Mouse (Mus musculus): ENCODE results near the gene Acsm5. TPM values are rescaled to one million over a fixed set of nuclear protein-coding genes. Genes with fewer than 3 reads are reported as not detected.

Gene Acsm5
- not detected in 2 replicates for polyA plus RNA-seq (2016; fragmentation: Nextera tagmentation; extraction: Ambion mirVana)

DNA sequence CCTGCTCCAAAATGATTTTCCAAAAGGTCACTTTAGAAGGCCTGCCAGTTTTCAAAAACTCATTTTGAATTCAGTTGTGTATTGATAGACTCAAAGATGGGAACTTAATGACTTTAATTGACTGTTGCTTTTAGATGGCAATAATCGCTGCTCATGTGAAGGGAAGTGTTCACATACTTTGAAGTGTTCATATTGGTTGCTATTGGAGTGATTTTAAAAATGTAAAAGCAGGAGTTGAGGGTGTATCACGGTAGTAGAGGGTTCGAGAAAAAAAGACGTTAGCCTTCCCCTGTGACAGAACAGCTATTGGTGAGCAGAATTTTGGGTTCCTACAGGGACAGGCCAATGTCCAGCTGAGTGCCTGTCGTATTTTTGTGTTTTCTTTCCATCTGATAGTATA is at the start of gene Acsm5:
Acsm5 (plus strand) TSS at position 301 of the 400 bp plus-strand sequence.
- 56% methylated on average over 5 of the region's 5 CpGs for WGBS (ENCODE audit: insufficient replicate concordance)
- no peak for ATAC-seq
- H3K4me2 ChIP-seq = no peak within 1 kb of the TSS
- H3K9ac ChIP-seq = no peak within 1 kb of the TSS
- H3K4me1 ChIP-seq = no peaks in the 10 kb centered on the region
- no peak within 1 kb of the TSS for H3K4me3 ChIP-seq
- H3K27me3 ChIP-seq (replicated peaks) = no peaks in the 10 kb centered on the region
- H3K36me3 ChIP-seq = no peaks in the 10 kb centered on the region
- H3K27ac ChIP-seq = no peak within 1 kb of the TSS
- H3K9me3 ChIP-seq (replicated peaks) = no peaks in the 10 kb centered on the region

- ATAC-seq = no peak
- H3K9me3 ChIP-seq (replicated peaks) = no peaks in the 10 kb centered on the region
- no peak overlapping the region for H3K27ac ChIP-seq
- WGBS (ENCODE audit: insufficient replicate concordance) = 64% methylated on average over 33 of the region's 33 CpGs
- H3K36me3 ChIP-seq = no peaks in the 10 kb centered on the region
- no peak overlapping the region for H3K9ac ChIP-seq
- no peaks in the 10 kb centered on the region for H3K4me1 ChIP-seq
- H3K27me3 ChIP-seq (replicated peaks) = no peaks in the 10 kb centered on the region
- no peak overlapping the region for H3K4me3 ChIP-seq
- no peak overlapping the region for H3K4me2 ChIP-seq
Observed at GRCm38 (mm10) chr7:119476500-119477389, 42.5 kb upstream of the Acsm5 start.

DNA sequence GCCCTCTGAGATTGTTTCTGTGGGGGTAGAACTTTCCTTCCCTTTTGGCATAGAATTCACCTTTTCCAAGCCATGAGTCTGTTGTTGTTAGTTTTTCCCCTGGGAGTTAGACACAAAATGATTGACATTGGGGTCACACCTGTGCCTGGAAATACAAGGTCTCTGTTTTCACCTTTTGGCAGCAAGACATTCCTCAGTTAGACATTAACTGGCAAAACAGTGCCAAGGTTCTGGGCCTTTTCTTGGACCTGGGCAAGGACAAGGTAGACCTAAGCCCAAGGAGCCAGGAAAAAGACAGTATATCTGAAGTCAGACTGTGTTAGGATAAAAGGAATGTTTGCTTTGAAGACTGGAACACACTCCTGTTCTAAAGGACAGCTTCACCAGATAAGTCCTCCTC is 40.0 kb upstream of the Acsm5 start, which contains the start of gene Umod:
Umod (minus strand) TSS at position 27 of the 400 bp plus-strand sequence.
- ATAC-seq = no peak

GRCm38 (mm10) chr7:119484154-119484553 is 35.1 kb upstream of the Acsm5 start:
- Histone ChIP-seq H3K36me3 (no peaks in the 10 kb centered on the region), H3K27me3 (replicated peaks) (no peaks in the 10 kb centered on the region), H3K9ac (no peak overlapping the region), H3K4me1 (no peaks in the 10 kb centered on the region), H3K27ac (no peak overlapping the region), H3K9me3 (replicated peaks) (no peaks in the 10 kb centered on the region), H3K4me3 (no peak overlapping the region), H3K4me2 (no peak overlapping the region)
- ATAC-seq = no peak
- WGBS (ENCODE audit: insufficient replicate concordance) = 67% methylated on average over 4 of the region's 4 CpGs

More for the DNA sequence above, 40.0 kb upstream of the Acsm5 start, which contains the start of gene Umod:
- Histone ChIP-seq H3K4me3 (no peak within 1 kb of the TSS), H3K9me3 (replicated peaks) (no peaks in the 10 kb centered on the region), H3K4me1 (no peaks in the 10 kb centered on the region), H3K27ac (no peak within 1 kb of the TSS), H3K9ac (no peak within 1 kb of the TSS), H3K36me3 (no peaks in the 10 kb centered on the region), H3K4me2 (no peak within 1 kb of the TSS), H3K27me3 (replicated peaks) (no peaks in the 10 kb centered on the region)

GRCm38 (mm10) chr7:119486683-119487082 is 32.6 kb upstream of the Acsm5 start:
- Histone ChIP-seq H3K27me3 (replicated peaks) (no peaks in the 10 kb centered on the region), H3K9me3 (replicated peaks) (no peaks in the 10 kb centered on the region), H3K4me2 (no peak overlapping the region), H3K36me3 (no peaks in the 10 kb centered on the region), H3K9ac (no peak overlapping the region), H3K4me1 (no peaks in the 10 kb centered on the region), H3K27ac (no peak overlapping the region), H3K4me3 (no peak overlapping the region)
- ATAC-seq = no peak
- 56% methylated on average over 5 of the region's 5 CpGs for WGBS (ENCODE audit: insufficient replicate concordance)

- Histone ChIP-seq H3K4me1 (no peaks in the 10 kb centered on the region), H3K36me3 (no peaks in the 10 kb centered on the region), H3K4me2 (no peak overlapping the region), H3K4me3 (no peak overlapping the region), H3K27me3 (replicated peaks) (no peaks in the 10 kb centered on the region), H3K9me3 (replicated peaks) (no peaks in the 10 kb centered on the region), H3K9ac (no peak overlapping the region), H3K27ac (no peak overlapping the region)
- 65% methylated on average over 4 of the region's 4 CpGs for WGBS (ENCODE audit: insufficient replicate concordance)
- no peak for ATAC-seq
Observed at GRCm38 (mm10) chr7:119490041-119490780, 29.1 kb upstream of the Acsm5 start.

DNA sequence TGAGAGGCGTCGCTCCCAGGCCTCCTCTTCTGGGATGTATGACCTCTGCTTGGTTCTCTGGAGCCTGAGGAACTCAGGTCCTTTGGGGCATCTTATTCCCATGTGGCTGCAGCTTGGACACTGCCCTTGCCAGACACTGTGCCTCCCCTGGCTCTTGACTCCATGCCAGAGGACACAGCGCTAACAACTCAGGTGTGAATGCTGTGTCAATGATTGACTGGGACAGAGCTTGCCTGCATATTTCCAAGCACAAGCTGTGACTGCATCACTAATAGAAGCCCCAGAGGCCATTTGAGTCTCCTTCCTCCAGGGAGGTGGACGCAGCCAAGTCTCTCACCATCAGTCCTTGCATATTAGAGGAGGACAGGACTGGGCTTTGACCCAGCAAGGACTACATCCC is 8.1 kb upstream of the Acsm5 start:
- ATAC-seq = no peak
- H3K9me3 ChIP-seq (replicated peaks) = no peaks in the 10 kb centered on the region
- H3K9ac ChIP-seq = no peak overlapping the region
- no peaks in the 10 kb centered on the region for H3K36me3 ChIP-seq
- H3K4me3 ChIP-seq = no peak overlapping the region
- H3K4me2 ChIP-seq = no peak overlapping the region
- no peak overlapping the region for H3K27ac ChIP-seq
- H3K4me1 ChIP-seq = no peaks in the 10 kb centered on the region
- WGBS (ENCODE audit: insufficient replicate concordance) = 77% methylated on average over 4 of the region's 4 CpGs
- no peaks in the 10 kb centered on the region for H3K27me3 ChIP-seq (replicated peaks)

DNA sequence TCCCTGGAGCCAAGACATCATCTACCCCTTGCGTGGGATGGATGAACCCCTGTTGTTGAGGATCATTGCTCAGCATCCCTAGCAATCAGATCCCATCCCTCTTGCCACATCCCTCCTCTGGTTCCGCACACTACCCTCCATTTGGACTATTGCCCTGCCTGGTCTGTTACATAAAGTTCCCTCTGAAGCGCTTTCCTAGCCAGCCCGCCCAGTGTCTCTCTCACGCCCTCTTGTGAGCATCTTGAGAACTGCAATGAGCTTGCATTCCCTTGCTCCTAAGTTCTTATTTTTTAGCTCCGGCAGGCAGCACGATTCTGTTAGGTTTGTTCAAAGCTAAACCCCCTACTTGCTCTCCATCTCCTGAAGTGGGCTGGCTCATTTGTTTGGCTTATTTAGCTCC is 6.2 kb upstream of the Acsm5 start:
- no peak overlapping the region for H3K4me3 ChIP-seq
- H3K4me1 ChIP-seq = no peaks in the 10 kb centered on the region
- no peak overlapping the region for H3K9ac ChIP-seq
- whole genome bisulfite sequencing (ENCODE audit: insufficient replicate concordance) = 33% methylated on average over 7 of the region's 7 CpGs
- no peaks in the 10 kb centered on the region for H3K9me3 ChIP-seq (replicated peaks)
- no peaks in the 10 kb centered on the region for H3K36me3 ChIP-seq
- no peaks in the 10 kb centered on the region for H3K27me3 ChIP-seq (replicated peaks)
- no peak overlapping the region for H3K4me2 ChIP-seq
- no peak overlapping the region for H3K27ac ChIP-seq
- no peak for ATAC-seq

DNA sequence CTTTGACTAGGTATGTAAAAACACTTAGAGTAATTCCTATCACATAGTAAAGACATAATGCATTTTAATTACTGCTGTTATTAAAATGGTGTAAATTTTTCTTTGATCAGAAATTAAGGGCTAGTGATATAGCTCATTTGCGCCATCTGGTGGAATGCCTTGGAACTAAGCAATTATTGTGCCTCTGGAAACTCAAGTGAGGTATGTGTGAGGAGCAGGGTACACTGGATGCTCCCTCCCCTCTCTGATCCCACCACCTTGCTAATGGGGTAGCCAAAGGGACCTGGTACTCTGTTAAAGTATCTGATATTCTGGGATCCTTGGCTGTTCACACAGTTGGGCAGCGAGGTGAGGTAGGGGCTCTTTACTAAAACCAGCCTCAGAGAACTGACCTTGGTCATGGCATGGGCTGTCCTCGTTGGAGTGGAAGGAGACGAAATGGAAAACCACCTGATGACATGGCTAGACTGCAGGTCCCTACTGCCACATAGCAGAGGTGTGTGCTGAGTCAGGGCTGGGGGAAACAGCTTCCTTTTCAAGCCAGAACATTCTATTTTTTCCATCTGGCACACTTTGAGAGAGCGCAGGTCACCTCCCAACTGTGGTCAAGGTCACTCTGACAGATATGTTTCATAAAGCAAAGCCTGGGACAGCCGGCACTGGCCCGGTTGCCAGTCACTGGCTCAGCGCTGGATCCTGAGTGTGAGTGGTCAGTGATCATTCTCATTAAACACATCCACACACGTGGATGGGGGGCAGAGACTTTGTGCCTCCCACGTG is 3.6 kb upstream of the Acsm5 start:
- H3K9me3 ChIP-seq (replicated peaks) = no peaks in the 10 kb centered on the region
- no peak for ATAC-seq

DNA sequence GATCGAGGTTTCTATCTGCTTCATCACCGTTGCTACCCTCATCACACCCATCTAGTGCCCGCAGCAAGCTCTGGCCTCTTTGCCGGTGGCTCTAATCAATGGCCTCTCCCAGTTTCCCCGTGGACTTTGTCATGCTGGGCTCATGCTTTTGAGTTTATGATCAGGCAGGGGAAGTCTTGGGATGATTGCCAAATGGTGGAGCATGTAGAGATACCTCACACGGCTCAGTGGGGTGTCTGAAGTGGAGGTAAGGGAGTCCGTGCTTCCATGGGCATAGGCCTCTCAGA is 3.0 kb upstream of the Acsm5 start:
- Histone ChIP-seq H3K4me1 (no peaks in the 10 kb centered on the region), H3K27ac (no peak overlapping the region), H3K9ac (no peak overlapping the region), H3K4me3 (no peak overlapping the region), H3K36me3 (no peaks in the 10 kb centered on the region), H3K4me2 (no peak overlapping the region), H3K9me3 (replicated peaks) (no peaks in the 10 kb centered on the region), H3K27me3 (replicated peaks) (no peaks in the 10 kb centered on the region)
- WGBS (ENCODE audit: insufficient replicate concordance) = 66% methylated on average over 7 of the region's 7 CpGs
- ATAC-seq = no peak

More for the DNA sequence above, 3.6 kb upstream of the Acsm5 start:
- Histone ChIP-seq H3K36me3 (no peaks in the 10 kb centered on the region), H3K27ac (no peak overlapping the region), H3K4me3 (no peak overlapping the region), H3K9ac (no peak overlapping the region), H3K4me1 (no peaks in the 10 kb centered on the region), H3K4me2 (no peak overlapping the region), H3K27me3 (replicated peaks) (no peaks in the 10 kb centered on the region)
- 50% methylated on average over 10 of the region's 10 CpGs for WGBS (ENCODE audit: insufficient replicate concordance)

DNA sequence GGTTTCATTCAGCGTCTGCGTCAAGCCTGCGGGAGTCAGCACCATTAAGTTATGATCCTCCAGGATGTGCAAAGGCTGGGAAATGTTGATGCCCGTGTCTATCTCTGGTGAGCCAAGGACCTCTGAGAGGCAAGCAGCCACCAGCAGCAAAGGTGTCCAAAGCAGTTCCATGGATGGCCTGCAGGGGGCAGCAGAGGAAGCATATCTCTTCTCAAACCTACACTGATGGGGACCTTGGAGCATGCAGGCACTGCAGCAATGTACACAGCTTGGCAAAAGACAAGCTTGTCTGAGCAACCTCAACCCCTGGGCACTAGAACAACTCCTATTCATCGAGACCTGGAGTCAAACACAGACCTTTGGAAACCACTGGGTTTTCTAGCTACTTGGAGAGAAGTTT is 391 bp downstream of the Acsm5 start:
- no peaks in the 10 kb centered on the region for H3K27me3 ChIP-seq (replicated peaks)
- ATAC-seq = no peak
- WGBS (ENCODE audit: insufficient replicate concordance) = 49% methylated on average over 5 of the region's 5 CpGs

DNA sequence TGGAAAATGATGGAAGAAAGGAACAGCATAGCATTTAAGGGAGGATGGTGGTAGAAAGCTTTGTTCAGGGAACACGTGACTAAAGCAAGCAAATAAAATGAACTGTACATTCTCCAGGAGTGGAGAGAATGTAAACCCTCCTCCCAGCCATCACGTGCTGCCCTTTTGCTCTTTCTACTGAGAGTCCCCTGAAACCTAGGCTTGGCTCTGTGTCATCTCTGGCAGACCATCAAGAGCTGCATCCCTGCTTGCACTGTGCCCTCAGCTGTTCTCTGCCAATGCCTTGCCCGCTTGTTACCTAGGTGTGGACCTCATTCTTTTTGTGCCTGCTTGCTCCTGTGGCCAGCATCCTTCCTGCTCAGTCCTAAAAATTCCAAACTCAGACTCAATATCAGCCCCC is 2.6 kb downstream of the Acsm5 start:
- no peak overlapping the region for H3K4me2 ChIP-seq
- 62% methylated on average over 3 of the region's 3 CpGs for WGBS (ENCODE audit: insufficient replicate concordance)
- H3K27ac ChIP-seq = no peak overlapping the region
- no peak overlapping the region for H3K4me3 ChIP-seq
- no peak overlapping the region for H3K9ac ChIP-seq
- no peak for ATAC-seq
- no peaks in the 10 kb centered on the region for H3K36me3 ChIP-seq
- H3K27me3 ChIP-seq (replicated peaks) = no peaks in the 10 kb centered on the region
- H3K9me3 ChIP-seq (replicated peaks) = no peaks in the 10 kb centered on the region
- no peaks in the 10 kb centered on the region for H3K4me1 ChIP-seq

More for the DNA sequence above, 391 bp downstream of the Acsm5 start:
- Histone ChIP-seq H3K4me3 (no peak overlapping the region), H3K4me1 (no peaks in the 10 kb centered on the region), H3K36me3 (no peaks in the 10 kb centered on the region), H3K9me3 (replicated peaks) (no peaks in the 10 kb centered on the region), H3K9ac (no peak overlapping the region), H3K27ac (no peak overlapping the region), H3K4me2 (no peak overlapping the region)
